Mouse (Mus musculus) forebrain, embryonic 16.5 days (tissue): Measurements from ENCODE around the gene Chn1. TPM values are rescaled to one million over a fixed set of nuclear protein-coding genes. Genes with fewer than 3 reads are reported as not detected.

Experiments
- ATAC-seq: fragments of 200-750 bp; cut with Nextera tagmentation; 2 replicates; pipeline ENCODE4 v1.8.0; 2017; ENCODE audit warnings: mild to moderate bottlenecking, moderate library complexity
- H3K27ac ChIP-seq: fragments of 300-500 bp; sonication (generic); 2 replicates; pipeline ENCODE4 v1.5.1; 2014; ENCODE audit warnings: low read length, control low read depth
- H3K27me3 ChIP-seq: fragments of 300-500 bp; sonication (generic); replicated peaks from 2 replicates; pipeline ENCODE4 v1.6.1; 2014; ENCODE audit warnings: low read length; ENCODE audit not compliant: control insufficient read depth, insufficient read depth
- H3K36me3 ChIP-seq: fragments of 300-500 bp; sonication (generic); 2 replicates; pipeline ENCODE4 v1.6.1; 2014; ENCODE audit not compliant: control insufficient read depth, insufficient read depth
- H3K4me1 ChIP-seq: fragments of 300-500 bp; sonication (generic); replicated peaks from 2 replicates; pipeline ENCODE4 v1.6.1; 2014; ENCODE audit warnings: low read length; ENCODE audit not compliant: control insufficient read depth, insufficient read depth
- H3K4me2 ChIP-seq: fragments of 300-500 bp; sonication (generic); 2 replicates; pipeline ENCODE4 v1.6.1; 2014; ENCODE audit warnings: mild to moderate bottlenecking, low read length, control low read depth
- H3K4me3 ChIP-seq: fragments of 300-500 bp; sonication (generic); replicated peaks from 2 replicates; pipeline ENCODE4 v1.5.1; 2014; ENCODE audit warnings: mild to moderate bottlenecking, low read length, control low read depth
- H3K9ac ChIP-seq: fragments of 300-500 bp; sonication (generic); replicated peaks from 2 replicates; pipeline ENCODE4 v1.6.1; 2014; ENCODE audit warnings: low read depth, low read length, control low read depth
- H3K9me3 ChIP-seq: fragments of 300-500 bp; sonication (generic); 2 replicates; pipeline ENCODE4 v1.6.1; 2016; ENCODE audit warnings: low read length; ENCODE audit not compliant: control insufficient read depth
- WGBS: fragments of 180-500 bp; shearing (Covaris S2); extraction: QIAGEN DNeasy Blood & Tissue Kit; methylation state at CpG from one replicate; pipeline ENCODE4 v1.1.7; 2014; 5-methylcytosine and 5-hydroxymethylcytosine counted together
- polyA plus RNA-seq: library from polyadenylated mRNA; unstranded; fragments of >200 nt; fragmentation: Nextera tagmentation; extraction: Ambion mirVana; gene quantifications from 2 replicates; pipeline ENCODE4 v1.2.1, GENCODE M21; 2015

Chn1 gene
- polyA plus RNA-seq, 1 experiment from 2014 or later = 94.0 TPM

DNA sequence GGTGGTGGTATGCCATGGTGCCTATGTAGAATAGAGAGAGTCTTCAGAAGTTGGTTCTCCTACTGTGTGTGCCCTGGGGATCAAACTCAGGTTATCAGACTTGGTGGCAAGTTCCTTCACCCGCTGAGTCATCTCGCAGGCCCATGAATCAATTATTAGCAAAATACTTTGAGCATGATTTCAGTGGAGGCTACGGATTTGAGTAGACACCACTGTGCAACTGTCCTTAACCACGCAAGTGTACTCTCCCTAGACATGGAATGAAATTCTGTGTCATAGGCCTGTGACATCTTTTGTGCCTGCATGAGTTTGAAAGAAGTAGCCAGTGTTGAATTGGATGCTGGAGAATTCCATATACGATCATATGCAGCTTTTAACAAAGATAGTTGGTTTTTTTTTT, 194.4 kb downstream of the Chn1 start:
- Histone ChIP-seq H3K9me3 (no peaks in the 10 kb centered on the region), H3K27ac (no peak overlapping the region), H3K36me3 (no peaks in the 10 kb centered on the region), H3K9ac (no peak overlapping the region), H3K4me3 (no peak overlapping the region), H3K4me1 (peaks cover 12% of the 10 kb centered on the region), H3K4me2 (no peak overlapping the region), H3K27me3 (peaks cover 3% of the 10 kb centered on the region; the same call in 1 of the 2 replicates)
- no peak for ATAC-seq
- 90% methylated on average over 5 of the region's 5 CpGs for WGBS

DNA sequence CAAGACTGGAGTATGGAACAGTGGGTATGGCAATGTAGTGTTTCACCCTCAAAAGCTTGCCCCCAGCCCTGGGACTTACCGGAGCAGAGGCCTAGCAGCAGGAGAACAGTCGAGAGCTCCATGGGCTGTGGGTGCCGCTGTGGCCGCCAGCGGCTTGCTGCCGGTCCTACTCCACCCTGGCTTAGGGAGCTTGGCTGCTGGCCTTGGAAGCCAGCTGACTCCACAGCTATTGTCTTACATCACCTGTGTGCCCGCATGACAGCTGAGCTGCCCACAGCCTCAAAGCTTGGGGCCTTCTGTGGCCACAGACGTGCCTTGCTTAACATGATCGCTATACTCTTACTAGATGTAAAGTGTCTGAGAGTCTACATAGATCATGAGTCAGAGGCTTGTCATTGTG, 195.0 kb downstream of the Chn1 start, which contains the start of gene Chrna1:
TSS of gene Chrna1 (minus strand) at position 173 of the 400 bp plus-strand sequence.
- Histone ChIP-seq H3K9ac (no peak within 1 kb of the TSS), H3K36me3 (no peaks in the 10 kb centered on the region), H3K4me3 (no peak within 1 kb of the TSS), H3K4me1 (peaks cover 7% of the 10 kb centered on the region; the same call in 1 of the 2 replicates), H3K27me3 (peaks cover 3% of the 10 kb centered on the region; the same call in 1 of the 2 replicates), H3K9me3 (no peaks in the 10 kb centered on the region), H3K4me2 (no peak within 1 kb of the TSS), H3K27ac (no peak within 1 kb of the TSS)
- ATAC-seq = no peak
- 94% methylated on average over 9 of the region's 9 CpGs for WGBS

DNA sequence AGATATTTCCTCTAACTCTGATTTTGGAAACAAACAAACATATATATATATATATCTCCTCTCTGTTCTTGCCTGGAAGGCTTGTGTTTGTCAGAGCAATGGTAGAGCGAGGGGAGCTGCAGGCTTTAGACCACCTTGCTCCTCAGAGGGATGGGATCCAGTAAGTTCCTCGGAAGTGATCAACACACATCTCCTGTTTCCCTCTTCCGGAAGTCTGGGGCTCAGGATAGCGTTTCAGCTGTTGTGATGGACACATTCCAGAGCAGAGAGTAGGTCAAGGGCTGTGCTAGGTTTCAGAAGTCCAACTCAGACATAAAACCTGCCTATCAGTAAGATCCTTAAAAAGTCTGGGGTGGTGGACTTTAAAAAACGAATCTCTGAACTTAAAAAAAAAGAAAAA, 196.0 kb downstream of the Chn1 start:
- H3K4me2 ChIP-seq = no peak overlapping the region
- no peak for ATAC-seq
- no peaks in the 10 kb centered on the region for H3K36me3 ChIP-seq
- peaks cover 3% of the 10 kb centered on the region; the same call in 1 of the 2 replicates for H3K27me3 ChIP-seq
- H3K9me3 ChIP-seq = no peaks in the 10 kb centered on the region
- no peaks in the 10 kb centered on the region for H3K4me1 ChIP-seq
- 76% methylated on average over 5 of the region's 5 CpGs for WGBS
- H3K9ac ChIP-seq = no peak overlapping the region
- H3K27ac ChIP-seq = no peak overlapping the region
- H3K4me3 ChIP-seq = no peak overlapping the region

DNA sequence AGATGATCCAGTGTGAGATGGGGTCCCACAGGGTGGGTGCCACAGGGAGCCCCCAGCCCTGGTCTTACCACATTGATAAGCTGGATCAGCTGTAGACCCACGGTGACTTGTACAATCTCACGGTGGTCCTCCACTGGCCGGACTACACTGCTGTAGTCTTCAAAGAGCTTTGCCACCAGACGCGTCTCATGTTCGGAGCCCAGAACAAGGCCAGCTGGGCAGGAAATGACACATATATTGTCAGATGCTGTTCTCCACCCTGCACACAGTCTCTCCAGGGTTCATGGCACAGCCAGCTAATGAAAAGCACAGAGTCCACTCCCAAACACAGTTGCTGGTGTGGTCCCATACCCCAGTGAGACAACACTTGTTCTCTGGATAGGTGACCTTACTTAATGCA, 200.7 kb downstream of the Chn1 start:
- no peak overlapping the region for H3K4me3 ChIP-seq
- peaks cover 11% of the 10 kb centered on the region for H3K4me1 ChIP-seq
- WGBS = 91% methylated on average over 6 of the region's 6 CpGs
- no peak overlapping the region for H3K4me2 ChIP-seq
- H3K9me3 ChIP-seq = no peaks in the 10 kb centered on the region
- no peak overlapping the region for H3K9ac ChIP-seq
- H3K27ac ChIP-seq = no peak overlapping the region
- H3K36me3 ChIP-seq = no peaks in the 10 kb centered on the region
- H3K27me3 ChIP-seq = no peaks in the 10 kb centered on the region
- no peak for ATAC-seq

DNA sequence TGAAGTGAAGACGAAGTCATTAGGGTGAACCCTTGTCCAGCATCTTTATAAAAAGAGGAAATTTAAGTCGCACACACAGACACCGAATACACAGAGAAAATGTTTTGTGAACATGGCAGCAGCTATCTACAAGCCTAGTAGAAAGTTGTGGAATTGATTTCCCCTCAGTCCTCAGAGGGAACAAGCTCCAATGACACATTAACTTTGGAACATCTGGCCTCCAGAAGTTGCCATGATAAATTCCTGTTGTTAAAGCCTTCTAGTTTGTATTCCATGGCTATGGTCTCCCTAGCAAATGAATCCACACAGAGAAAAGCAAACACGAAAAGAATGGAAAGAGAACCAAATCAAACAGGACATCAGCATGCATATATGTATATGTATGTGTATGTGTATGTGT, 201.6 kb downstream of the Chn1 start:
- Histone ChIP-seq H3K9me3 (no peaks in the 10 kb centered on the region), H3K36me3 (no peaks in the 10 kb centered on the region), H3K27me3 (no peaks in the 10 kb centered on the region), H3K4me1 (peaks cover 11% of the 10 kb centered on the region), H3K4me2 (no peak overlapping the region), H3K27ac (no peak overlapping the region), H3K9ac (no peak overlapping the region), H3K4me3 (no peak overlapping the region)
- no peak for ATAC-seq
- 94% methylated on average over 4 of the region's 4 CpGs for WGBS

DNA sequence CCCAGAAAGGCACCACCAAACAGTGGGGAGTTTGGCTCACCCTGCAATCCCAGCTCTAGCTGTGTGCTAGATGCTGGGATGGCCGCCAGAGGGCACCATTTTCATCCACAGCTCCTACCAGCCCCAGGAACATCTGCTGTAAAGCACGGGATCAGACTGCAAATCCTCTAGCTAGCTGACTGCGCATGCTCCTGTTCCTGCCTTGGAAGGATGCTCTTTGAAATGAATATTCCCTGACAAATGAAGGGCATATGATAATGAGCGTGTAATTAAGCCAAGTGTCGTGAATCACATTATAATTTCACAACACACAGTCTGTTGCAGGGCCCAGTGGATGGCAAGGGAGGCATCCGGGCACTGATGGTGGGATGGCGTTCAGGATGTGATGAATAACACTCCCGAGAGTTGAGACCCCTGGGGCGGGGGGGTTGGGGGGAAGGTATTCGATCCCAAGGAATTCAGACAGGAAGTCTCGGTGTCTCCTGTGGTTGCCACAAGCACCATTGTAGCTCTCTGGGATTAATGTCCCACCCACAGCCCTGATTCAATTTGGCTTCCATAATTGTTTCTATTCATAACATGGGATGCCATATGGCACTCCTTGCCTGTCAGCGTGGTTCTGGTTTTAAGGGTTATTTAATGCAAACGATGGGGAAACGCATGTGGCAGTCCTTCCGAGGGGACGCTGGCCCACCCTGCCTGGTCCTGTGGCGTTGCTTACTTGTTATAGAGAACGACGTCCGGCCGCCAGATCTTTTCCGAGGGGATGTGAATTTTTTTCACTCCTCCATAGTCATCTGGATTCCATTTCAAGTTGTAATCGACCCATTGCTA, 202.4 kb downstream of the Chn1 start:
- Histone ChIP-seq H3K27me3 (no peaks in the 10 kb centered on the region), H3K36me3 (no peaks in the 10 kb centered on the region), H3K9ac (peak overlapping the region; percentile 51; the same call in 1 of the 2 replicates), H3K9me3 (no peaks in the 10 kb centered on the region), H3K4me2 (peak overlapping the region; percentile 51), H3K27ac (peak overlapping the region; percentile 89), H3K4me3 (peak overlapping the region; percentile 34), H3K4me1 (peaks cover 11% of the 10 kb centered on the region)
- ATAC-seq = peak; percentile 95
- 15% methylated on average over 23 of the region's 23 CpGs for WGBS

DNA sequence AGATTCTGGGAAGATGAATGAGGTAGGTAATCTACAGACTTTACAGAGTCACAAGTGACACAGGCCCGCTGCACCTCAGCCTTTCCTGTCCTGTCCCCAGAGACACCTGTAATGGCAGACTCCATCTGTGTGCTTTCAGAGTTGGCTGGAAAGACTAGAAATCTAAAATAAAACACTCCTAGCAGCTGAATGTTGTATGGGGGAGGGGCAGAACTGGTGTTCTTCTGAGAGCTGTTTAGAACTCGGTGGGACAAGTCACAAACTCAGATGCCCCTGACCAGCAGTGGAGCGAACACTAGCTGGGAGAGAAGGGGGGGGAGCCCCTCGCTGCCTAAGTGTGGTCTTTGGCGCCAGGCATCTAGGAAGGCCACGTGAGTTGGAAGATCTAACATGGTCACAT, 203.2 kb downstream of the Chn1 start:
- no peak overlapping the region for H3K9ac ChIP-seq
- H3K4me1 ChIP-seq = peaks cover 11% of the 10 kb centered on the region
- H3K27ac ChIP-seq = no peak overlapping the region
- whole genome bisulfite sequencing = 58% methylated on average over 6 of the region's 6 CpGs
- H3K27me3 ChIP-seq = no peaks in the 10 kb centered on the region
- ATAC-seq = no peak
- H3K9me3 ChIP-seq = no peaks in the 10 kb centered on the region
- H3K36me3 ChIP-seq = no peaks in the 10 kb centered on the region
- H3K4me3 ChIP-seq = no peak overlapping the region
- no peak overlapping the region for H3K4me2 ChIP-seq

DNA sequence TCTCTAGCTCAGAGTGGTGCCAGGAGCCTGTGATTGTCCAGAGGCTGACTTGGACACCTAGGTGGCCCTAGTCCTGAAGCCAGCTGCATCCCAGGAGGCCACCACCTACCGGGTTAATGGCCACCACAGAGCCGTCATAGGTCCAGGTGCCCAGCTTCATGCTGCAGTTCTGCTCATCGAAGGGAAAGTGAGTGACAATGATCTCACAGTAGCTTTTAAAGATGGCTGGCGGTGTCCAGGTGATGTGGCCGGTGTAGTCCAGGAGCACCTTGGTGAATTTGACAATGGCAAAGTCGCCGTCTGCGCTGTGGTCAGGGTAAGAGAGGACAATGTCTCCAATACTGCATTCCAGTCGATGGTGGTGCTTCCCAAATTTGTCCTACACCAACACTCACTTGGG, 203.8 kb downstream of the Chn1 start:
- no peaks in the 10 kb centered on the region for H3K9me3 ChIP-seq
- H3K36me3 ChIP-seq = no peaks in the 10 kb centered on the region
- no peak overlapping the region for H3K4me2 ChIP-seq
- no peaks in the 10 kb centered on the region for H3K27me3 ChIP-seq
- peaks cover 11% of the 10 kb centered on the region for H3K4me1 ChIP-seq
- H3K4me3 ChIP-seq = no peak overlapping the region
- ATAC-seq = no peak
- H3K9ac ChIP-seq = no peak overlapping the region
- H3K27ac ChIP-seq = no peak overlapping the region
- 92% methylated on average over 9 of the region's 9 CpGs for WGBS

DNA sequence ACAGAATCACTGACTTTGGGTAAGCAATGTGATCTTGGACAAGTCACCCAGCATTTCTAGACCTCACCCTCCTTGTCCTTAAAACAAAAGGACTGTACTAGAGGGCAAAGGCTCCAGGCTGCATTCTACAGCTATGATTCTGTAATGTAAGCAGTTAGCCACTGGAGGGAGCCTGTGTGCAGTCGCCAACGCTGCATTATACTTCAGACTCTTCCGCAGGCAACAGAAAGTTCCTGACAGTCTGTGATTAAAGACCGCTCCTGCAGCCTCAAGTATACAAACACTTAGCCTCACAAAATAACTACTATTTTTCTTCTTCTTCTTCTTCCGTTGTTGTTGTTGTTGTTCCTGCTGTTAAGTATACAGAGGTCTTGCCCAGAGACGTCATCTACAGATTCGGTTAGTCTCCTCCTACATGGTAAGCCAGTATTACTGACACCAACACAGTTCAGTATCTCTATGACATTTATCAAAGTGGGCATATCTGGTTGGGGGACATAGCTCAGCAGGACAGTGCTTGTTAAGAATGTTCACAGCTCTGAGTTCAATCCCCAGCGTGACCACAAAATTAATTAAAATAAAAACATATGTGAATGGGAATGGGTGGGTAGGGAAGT, 208.0 kb downstream of the Chn1 start:
- 0 out of 2 replicates have a peak overlapping the region, but pooled peaks have one; percentile 31 for H3K4me2 ChIP-seq
- H3K27me3 ChIP-seq = no peaks in the 10 kb centered on the region
- H3K9ac ChIP-seq = no peak overlapping the region
- peaks cover 5% of the 10 kb centered on the region for H3K4me1 ChIP-seq
- H3K27ac ChIP-seq = no peak overlapping the region
- no peaks in the 10 kb centered on the region for H3K36me3 ChIP-seq
- H3K4me3 ChIP-seq = no peak overlapping the region
- WGBS = 22% methylated on average over 8 of the region's 8 CpGs
- H3K9me3 ChIP-seq = no peaks in the 10 kb centered on the region
- ATAC-seq = peak; percentile 53
